Mouse (Mus musculus) embryonic facial prominence, embryonic 15.5 days (tissue): ENCODE data around the gene Cth. TPM values are rescaled to one million over a fixed set of nuclear protein-coding genes. Genes with fewer than 3 reads are reported as not detected.

Experiments
- ATAC-seq: fragments of 200-750 bp; cut with Nextera tagmentation; 2 replicates; pipeline ENCODE4 v1.8.0; 2017; ENCODE audit warnings: low read depth, moderate TSS enrichment; ENCODE audit not compliant: insufficient number of reproducible peaks, low FRiP score, low TSS enrichment
- H3K27ac ChIP-seq: fragments of 300-500 bp; sonication (generic); replicated peaks from 2 replicates; pipeline ENCODE4 v1.5.1; 2015; ENCODE audit warnings: mild to moderate bottlenecking, inconsistent platforms
- H3K27me3 ChIP-seq: fragments of 300-500 bp; sonication (generic); 2 replicates; pipeline ENCODE4 v1.6.1; 2015; ENCODE audit warnings: inconsistent platforms
- H3K36me3 ChIP-seq: fragments of 300-500 bp; sonication (generic); 2 replicates; pipeline ENCODE4 v1.6.1; 2015; ENCODE audit warnings: mild to moderate bottlenecking, inconsistent platforms
- H3K4me1 ChIP-seq: fragments of 300-500 bp; sonication (generic); 2 replicates; pipeline ENCODE4 v1.6.1; 2015; ENCODE audit warnings: inconsistent platforms
- H3K4me2 ChIP-seq: fragments of 300-500 bp; sonication (generic); replicated peaks from 2 replicates; pipeline ENCODE4 v1.6.1; 2015; ENCODE audit warnings: mild to moderate bottlenecking, inconsistent platforms
- H3K4me3 ChIP-seq: fragments of 300-500 bp; sonication (generic); replicated peaks from 2 replicates; pipeline ENCODE4 v1.5.1; 2015; ENCODE audit warnings: mild to moderate bottlenecking, inconsistent platforms
- H3K9ac ChIP-seq: fragments of 300-500 bp; sonication (generic); 2 replicates; pipeline ENCODE4 v1.6.1; 2015; ENCODE audit warnings: inconsistent platforms
- H3K9me3 ChIP-seq: fragments of 300-500 bp; sonication (generic); replicated peaks from 2 replicates; pipeline ENCODE4 v1.6.1; 2016; ENCODE audit warnings: inconsistent platforms
- WGBS: fragments of 180-500 bp; shearing (Covaris S2); methylation state at CpG from one replicate; pipeline ENCODE4 v1.1.7; 2015; 5-methylcytosine and 5-hydroxymethylcytosine counted together
- polyA plus RNA-seq: library from polyadenylated mRNA; unstranded; fragments of >200 nt; fragmentation: Nextera tagmentation; extraction: Ambion mirVana; gene quantifications from 2 replicates; pipeline ENCODE4 v1.2.1, GENCODE M21; 2015

Gene Cth
- 11.7 and 12.2 TPM in 2 replicates for polyA plus RNA-seq

DNA sequence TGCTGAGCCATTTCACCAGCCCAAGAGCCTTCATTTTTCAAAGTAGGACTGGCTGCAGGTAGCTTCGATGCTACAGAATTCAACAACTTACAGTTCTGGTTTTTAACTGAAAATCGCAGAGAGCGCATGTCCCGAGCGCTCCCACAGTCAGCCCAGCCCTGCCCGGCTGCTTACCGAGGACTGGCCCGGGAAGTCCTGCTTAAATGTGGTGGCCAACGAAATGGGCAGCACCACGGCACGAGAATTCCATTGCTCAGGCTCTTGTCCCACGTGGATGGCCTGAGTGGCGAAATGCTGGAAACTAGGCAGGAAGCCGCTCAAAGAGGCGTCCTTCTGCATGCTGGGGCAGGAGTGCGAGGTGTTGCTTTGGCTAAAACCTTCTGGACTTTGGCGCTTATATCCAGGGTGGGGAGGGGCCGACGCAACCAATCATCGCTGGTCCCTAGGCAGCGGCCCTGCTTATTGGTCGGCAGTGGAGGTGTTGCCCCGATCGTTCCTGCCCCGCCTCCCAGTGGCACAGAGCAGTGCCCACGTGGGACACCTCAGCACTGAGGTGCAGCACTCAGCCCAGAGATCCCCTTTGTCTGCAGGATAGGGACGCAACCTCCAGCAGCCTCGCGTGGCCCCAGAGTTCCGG lies at the start of gene Cth:
Gene Cth (minus strand): TSS at position 386 of the 637 bp plus-strand sequence.
- Histone ChIP-seq H3K27me3 (no peaks in the 10 kb centered on the region), H3K4me3 (peak within 1 kb of the TSS; percentile 64), H3K27ac (no peak within 1 kb of the TSS), H3K4me1 (peaks cover 9% of the 10 kb centered on the region; the same call in 1 of the 2 replicates), H3K9me3 (no peaks in the 10 kb centered on the region), H3K9ac (peak within 1 kb of the TSS; percentile 31), H3K36me3 (no peaks in the 10 kb centered on the region), H3K4me2 (peak within 1 kb of the TSS; percentile 95)
- ATAC-seq, result peak; percentile 99
- WGBS, result under 1% methylated on average over 30 of the region's 30 CpGs

DNA sequence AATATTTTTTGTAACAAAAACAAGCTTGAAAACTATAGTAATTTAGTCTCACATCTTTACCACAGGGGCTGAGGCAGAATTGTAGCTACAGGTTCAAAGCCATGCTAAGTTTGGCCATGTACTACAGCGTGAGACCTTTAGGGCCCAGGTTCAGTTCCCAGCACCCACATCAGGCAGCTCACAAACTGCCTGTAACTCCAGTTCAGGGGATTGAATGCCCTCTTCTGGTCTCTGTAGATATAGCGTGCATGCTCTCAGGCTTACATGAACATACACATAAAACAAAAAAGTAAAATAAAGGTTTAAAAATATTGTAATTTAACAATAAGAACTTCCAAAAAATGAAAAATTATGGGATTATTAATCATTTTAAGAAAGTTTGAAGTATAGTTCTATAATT lies 48.4 kb upstream of the Cth start:
- H3K36me3 ChIP-seq, result peaks cover 4% of the 10 kb centered on the region; the same call in 1 of the 2 replicates
- no peaks in the 10 kb centered on the region for H3K27me3 ChIP-seq
- 97% methylated on average over 2 of the region's 2 CpGs for WGBS
- no peak for ATAC-seq
- H3K9me3 ChIP-seq, result no peaks in the 10 kb centered on the region
- H3K9ac ChIP-seq, result no peak overlapping the region
- no peaks in the 10 kb centered on the region for H3K4me1 ChIP-seq
- H3K27ac ChIP-seq, result no peak overlapping the region
- no peak overlapping the region for H3K4me3 ChIP-seq
- H3K4me2 ChIP-seq, result no peak overlapping the region

DNA sequence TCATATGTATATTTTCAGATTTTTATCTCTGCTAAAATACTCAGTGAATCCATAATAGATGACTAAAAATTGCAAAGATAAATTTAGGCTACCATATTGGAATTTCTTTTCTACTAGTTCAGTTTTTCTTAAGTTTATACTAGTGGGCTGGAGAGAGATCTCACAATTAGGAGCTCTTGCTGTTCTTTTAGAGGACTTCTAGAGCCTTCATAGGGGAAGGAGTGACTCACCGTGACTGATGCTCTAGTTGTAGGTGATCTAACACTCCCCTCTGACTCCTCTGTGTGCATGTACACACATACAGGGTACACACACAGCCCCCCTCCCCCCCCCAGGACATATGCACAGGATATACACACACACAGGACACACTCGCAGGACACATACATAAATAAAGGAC lies 46.3 kb upstream of the Cth start:
- Histone ChIP-seq H3K27me3 (no peaks in the 10 kb centered on the region), H3K4me3 (no peak overlapping the region), H3K4me1 (no peaks in the 10 kb centered on the region), H3K27ac (no peak overlapping the region), H3K36me3 (peaks cover 3% of the 10 kb centered on the region; the same call in 1 of the 2 replicates), H3K4me2 (no peak overlapping the region), H3K9me3 (no peaks in the 10 kb centered on the region), H3K9ac (no peak overlapping the region)
- WGBS, result 97% methylated on average over 2 of the region's 2 CpGs
- no peak for ATAC-seq

DNA sequence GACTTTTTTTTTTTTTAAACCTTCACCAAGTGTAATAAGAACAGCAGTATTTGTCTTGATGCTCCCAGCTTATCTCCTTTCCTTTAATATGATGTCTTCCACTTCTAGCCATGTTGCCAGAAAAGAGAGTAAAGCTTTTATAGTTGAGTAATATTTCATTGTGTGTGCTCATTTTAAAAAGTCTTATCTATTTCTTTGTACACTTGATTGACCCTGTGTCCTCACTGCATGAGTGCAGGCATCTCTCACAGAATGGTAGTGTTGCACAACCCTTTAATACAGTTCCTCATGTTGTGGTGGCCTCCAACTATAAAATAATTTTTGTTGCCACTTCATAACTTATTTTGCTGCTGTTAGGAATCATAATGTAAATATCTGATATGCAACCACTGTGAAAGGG lies 32.4 kb upstream of the Cth start:
- Histone ChIP-seq H3K27me3 (no peaks in the 10 kb centered on the region), H3K9me3 (no peaks in the 10 kb centered on the region), H3K27ac (no peak overlapping the region), H3K4me3 (no peak overlapping the region), H3K4me1 (no peaks in the 10 kb centered on the region), H3K4me2 (no peak overlapping the region), H3K36me3 (peaks cover 2% of the 10 kb centered on the region; the same call in 1 of the 2 replicates), H3K9ac (no peak overlapping the region)
- no peak for ATAC-seq

DNA sequence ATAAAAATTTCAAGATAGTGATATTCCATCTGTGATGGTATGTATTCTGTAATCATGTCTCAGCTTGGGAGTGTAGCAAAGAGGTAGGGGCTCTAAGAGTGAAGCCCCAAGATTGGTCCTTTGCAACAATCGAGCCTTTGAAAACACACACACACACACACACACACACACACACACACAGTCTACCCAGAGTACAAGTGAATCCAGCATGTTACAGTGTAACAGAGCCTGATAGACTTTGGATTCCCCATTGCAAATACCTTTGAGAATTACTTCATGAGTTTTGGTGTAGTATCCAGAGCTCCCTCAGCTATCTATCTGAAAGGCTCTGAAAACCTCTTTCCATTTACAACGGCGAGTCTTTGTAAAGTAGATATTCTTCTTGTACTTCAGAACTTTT lies 31.3 kb upstream of the Cth start:
- 88% methylated on average over 3 of the region's 3 CpGs for WGBS
- H3K4me3 ChIP-seq, result no peak overlapping the region
- H3K9ac ChIP-seq, result no peak overlapping the region
- no peak for ATAC-seq
- H3K4me1 ChIP-seq, result no peaks in the 10 kb centered on the region
- no peak overlapping the region for H3K4me2 ChIP-seq
- no peaks in the 10 kb centered on the region for H3K36me3 ChIP-seq
- no peaks in the 10 kb centered on the region for H3K9me3 ChIP-seq
- H3K27me3 ChIP-seq, result no peaks in the 10 kb centered on the region
- H3K27ac ChIP-seq, result no peak overlapping the region

DNA sequence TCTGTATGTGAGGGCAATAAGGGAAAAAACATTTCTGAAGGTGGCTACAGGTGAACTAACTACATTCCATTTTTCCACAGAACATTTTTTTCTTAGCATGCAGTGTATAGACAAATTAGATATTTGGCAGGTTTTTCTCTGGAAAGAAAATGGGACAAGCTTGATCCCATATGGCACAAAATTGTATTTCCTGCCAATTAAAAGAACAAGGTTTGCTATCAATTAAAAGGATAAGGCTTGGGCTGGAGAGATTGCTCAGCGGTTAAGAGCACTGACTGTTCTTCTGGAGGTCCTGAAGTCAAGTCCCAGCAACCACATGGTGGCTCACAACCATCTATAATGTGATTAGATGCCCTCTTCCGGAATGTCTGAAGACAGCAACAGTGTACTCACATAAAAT lies 30.6 kb upstream of the Cth start:
- Histone ChIP-seq H3K27me3 (no peaks in the 10 kb centered on the region), H3K27ac (no peak overlapping the region), H3K9me3 (no peaks in the 10 kb centered on the region), H3K4me2 (no peak overlapping the region), H3K4me1 (no peaks in the 10 kb centered on the region), H3K36me3 (no peaks in the 10 kb centered on the region), H3K4me3 (no peak overlapping the region), H3K9ac (no peak overlapping the region)
- 63% methylated on average over 2 of the region's 2 CpGs for WGBS
- ATAC-seq, result no peak

DNA sequence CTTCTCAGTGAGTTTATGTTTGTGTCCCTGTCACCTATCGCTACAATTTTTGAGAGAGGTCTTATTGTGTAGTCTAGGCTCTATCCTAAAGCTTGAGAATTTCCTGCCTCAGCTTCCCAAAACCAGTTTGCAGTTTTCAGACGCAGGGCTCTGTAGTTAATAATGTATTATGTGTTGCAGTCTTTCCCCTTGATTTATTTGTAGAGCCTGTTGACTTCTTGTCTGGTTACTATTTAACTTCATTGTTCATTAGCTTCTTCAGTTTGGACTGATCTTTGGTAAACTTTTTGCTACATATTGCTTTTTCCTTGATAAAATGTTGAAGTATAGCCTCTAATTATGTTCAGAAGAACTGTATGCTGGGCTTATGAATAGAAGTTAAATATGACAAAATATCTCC lies 27.8 kb upstream of the Cth start:
- Histone ChIP-seq H3K4me1 (peaks cover 6% of the 10 kb centered on the region; the same call in 1 of the 2 replicates), H3K27me3 (no peaks in the 10 kb centered on the region), H3K4me2 (no peak overlapping the region), H3K9ac (no peak overlapping the region), H3K4me3 (no peak overlapping the region), H3K27ac (no peak overlapping the region), H3K9me3 (no peaks in the 10 kb centered on the region), H3K36me3 (no peaks in the 10 kb centered on the region)
- WGBS, result 94% methylated on average over 2 of the region's 2 CpGs
- ATAC-seq, result no peak

DNA sequence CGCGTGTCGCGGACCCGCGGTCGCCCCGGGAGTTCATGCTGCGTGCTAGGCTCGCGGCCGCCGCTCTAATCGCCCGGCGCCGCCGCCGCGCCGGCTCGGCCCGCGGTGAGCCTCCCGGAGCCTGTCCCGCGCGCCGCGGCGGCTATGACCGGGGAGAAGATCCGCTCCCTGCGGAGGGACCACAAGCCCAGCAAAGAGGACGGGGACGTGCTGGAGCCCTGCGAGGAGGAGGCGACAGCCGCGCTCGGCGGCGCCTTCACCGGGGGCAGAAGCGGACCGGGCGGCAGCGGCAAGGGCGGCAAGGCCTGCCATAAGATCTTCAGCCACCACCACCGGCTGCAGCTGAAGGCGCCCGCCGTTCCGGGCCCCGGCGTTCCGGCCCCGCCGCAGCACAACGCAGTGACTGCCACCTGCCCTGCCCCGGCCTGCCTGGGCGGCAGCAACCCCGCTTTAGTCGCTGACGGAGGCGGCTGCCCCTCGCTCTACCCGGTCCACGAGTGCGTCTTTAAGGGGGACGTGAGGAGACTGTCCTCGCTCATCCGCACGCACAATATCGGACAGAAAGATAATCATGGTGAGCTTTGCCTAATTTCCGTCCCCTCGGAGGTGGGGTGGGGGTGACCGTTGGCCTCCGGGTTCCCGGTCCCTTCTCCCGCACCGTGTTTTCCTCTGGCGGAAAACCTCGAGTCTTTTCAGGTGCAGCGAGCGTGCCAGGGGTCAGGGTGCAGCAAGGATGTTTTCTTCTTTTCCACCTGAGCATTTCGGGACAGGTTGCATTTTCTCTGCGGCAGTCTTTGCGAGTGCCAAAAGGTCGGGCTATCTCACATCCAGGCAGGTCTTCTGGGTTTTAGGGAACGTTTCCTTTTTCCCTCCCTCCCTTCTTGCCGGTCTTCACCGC lies 22.8 kb upstream of the Cth start:
- peak; percentile 64 for ATAC-seq
- Histone ChIP-seq H3K4me1 (peaks cover 6% of the 10 kb centered on the region; the same call in 1 of the 2 replicates), H3K4me2 (peak overlapping the region; percentile 84), H3K9me3 (no peaks in the 10 kb centered on the region), H3K36me3 (no peaks in the 10 kb centered on the region), H3K9ac (peak overlapping the region; percentile 93), H3K27me3 (no peaks in the 10 kb centered on the region), H3K4me3 (peak overlapping the region; percentile 94), H3K27ac (peak overlapping the region; percentile 99)
- under 1% methylated on average over 93 of the region's 93 CpGs for WGBS

DNA sequence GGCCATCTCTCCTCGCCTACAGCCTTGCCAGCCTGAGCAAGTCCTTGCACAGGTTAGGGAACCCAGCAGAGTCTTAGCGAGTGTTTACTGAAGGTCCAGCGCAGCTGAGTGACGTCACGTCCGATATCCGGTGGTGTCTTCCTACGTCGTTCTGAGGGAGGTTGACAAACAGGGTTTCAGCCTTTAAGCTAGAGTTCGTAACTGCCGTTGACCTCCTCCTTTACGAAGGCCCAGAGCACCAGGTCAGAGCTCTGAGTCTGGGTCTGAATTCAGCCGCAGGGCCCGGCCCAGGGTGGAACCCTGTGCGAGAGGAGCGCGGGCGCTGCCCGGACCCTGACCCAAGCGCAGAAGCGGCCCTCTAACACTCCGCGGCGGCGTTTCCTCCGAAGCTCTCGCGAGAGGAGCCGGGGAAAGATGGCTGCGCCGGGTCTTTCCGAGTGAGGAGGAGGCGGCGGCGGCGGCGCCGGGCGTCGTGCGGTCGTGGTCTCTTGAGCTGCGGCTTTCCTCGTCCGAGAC lies 22.0 kb upstream of the Cth start, which contains the start of gene Ankrd13c:
Gene Ankrd13c (plus strand): TSS at position 397 of the 516 bp plus-strand sequence.
- under 1% methylated on average over 45 of the region's 45 CpGs for WGBS
- peak within 1 kb of the TSS; percentile 84 for H3K4me2 ChIP-seq
- ATAC-seq, result peak; percentile 97

DNA sequence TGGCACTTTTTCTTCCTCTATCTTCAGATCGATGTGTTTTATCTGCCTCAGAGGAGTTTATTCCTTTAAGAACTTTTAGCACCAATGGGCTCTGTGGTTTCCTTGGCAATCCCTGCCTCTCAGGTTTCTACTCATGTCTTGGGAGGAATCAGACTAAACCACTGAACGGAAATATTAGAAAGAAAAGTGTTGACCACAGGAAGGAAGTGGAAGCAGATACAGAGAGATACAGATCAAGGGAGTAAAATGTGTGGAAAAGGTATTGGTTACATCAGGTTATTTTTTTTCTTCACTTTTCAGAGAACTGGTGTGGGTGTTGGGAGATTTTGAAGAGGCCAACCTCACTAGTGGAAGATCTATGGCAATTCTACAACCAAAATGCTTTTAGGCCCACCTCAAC lies 13.7 kb upstream of the Cth start:
- no peaks in the 10 kb centered on the region for H3K36me3 ChIP-seq
- no peaks in the 10 kb centered on the region for H3K4me1 ChIP-seq
- H3K4me2 ChIP-seq, result no peak overlapping the region
- ATAC-seq, result no peak
- no peak overlapping the region for H3K27ac ChIP-seq
- no peaks in the 10 kb centered on the region for H3K27me3 ChIP-seq
- H3K9ac ChIP-seq, result no peak overlapping the region
- 77% methylated on average over 2 of the region's 2 CpGs for WGBS
- H3K9me3 ChIP-seq, result no peaks in the 10 kb centered on the region
- H3K4me3 ChIP-seq, result no peak overlapping the region

More for the DNA sequence above, 22.0 kb upstream of the Cth start, which contains the start of gene Ankrd13c:
- Histone ChIP-seq H3K4me1 (peaks cover 6% of the 10 kb centered on the region; the same call in 1 of the 2 replicates), H3K27ac (peak within 1 kb of the TSS; percentile 99), H3K9ac (peak within 1 kb of the TSS; percentile 93), H3K27me3 (no peaks in the 10 kb centered on the region), H3K9me3 (no peaks in the 10 kb centered on the region), H3K36me3 (no peaks in the 10 kb centered on the region), H3K4me3 (peak within 1 kb of the TSS; percentile 94)

DNA sequence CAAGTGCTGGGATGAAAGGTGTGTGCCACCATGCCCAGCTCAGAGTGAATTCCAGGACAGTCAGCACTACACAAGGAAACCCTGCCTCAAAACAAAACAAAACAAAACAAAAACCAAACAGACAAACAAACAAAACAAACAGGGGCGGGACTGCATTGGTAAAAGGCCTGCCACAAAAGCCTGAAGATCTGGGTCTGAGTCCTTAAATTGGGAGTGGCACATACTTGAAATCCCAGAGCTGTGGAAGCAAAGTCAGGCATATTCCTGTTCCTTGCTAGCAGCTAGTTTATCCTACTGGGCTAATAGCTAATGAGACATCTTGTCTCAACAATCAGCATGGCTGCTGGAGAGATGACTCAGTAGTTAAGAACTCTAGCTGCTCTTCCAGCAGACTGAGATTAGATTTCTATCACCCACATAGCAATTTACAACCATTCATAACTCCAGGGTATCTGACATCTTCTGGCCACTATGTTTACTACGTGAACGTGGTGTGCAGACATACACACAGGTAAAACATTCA lies 9.5 kb upstream of the Cth start:
- Histone ChIP-seq H3K27ac (no peak overlapping the region), H3K4me2 (no peak overlapping the region), H3K36me3 (no peaks in the 10 kb centered on the region), H3K9me3 (no peaks in the 10 kb centered on the region), H3K4me1 (no peaks in the 10 kb centered on the region), H3K27me3 (no peaks in the 10 kb centered on the region), H3K9ac (no peak overlapping the region), H3K4me3 (no peak overlapping the region)
- WGBS, result 60% methylated on average over 3 of the region's 3 CpGs
- ATAC-seq, result no peak
